8 mouse cellular contexts compared by ENCODE assay signal in genomic region chr2:72389942-72390341, GRCm38 (mm10).
DNase-seq lines count a peak whose midpoint lies in the region; ATAC-seq and TF ChIP-seq lines count a peak whose summit lies in the region.

No protein-coding gene starts in this region.

- peak; percentile 97; the same call in 1 of the 2 replicates for TF ChIP-seq CTCF in small intestine, adult 2 months (IDR thresholded peaks at IDR 0.05; ENCODE audit: extremely low read depth, insufficient read length, insufficient replicate concordance, low read depth, low read length)

- no peaks in the 10 kb centered on the region for H3K9me3 ChIP-seq in forebrain, embryonic 16.5 days (ENCODE audit: control insufficient read depth, low read length)

- no peak overlapping the region for H3K27ac ChIP-seq in forebrain, embryonic 16.5 days (ENCODE audit: low read length)
- no peak overlapping the region for H3K27ac ChIP-seq in small intestine, adult 2 months (ENCODE audit: insufficient read depth, low read depth, low read length)

- H3K4me2 ChIP-seq in forebrain, embryonic 16.5 days (ENCODE audit: low read length) = no peak overlapping the region

- H3K4me3 ChIP-seq in forebrain, embryonic 16.5 days (replicated peaks; ENCODE audit: low read length) = no peak overlapping the region
- no peak overlapping the region for H3K4me3 ChIP-seq in small intestine, adult 2 months (ENCODE audit: low read depth, low read length)

- peak; percentile 52; the same call in 1 of the 2 replicates for ATAC-seq in forebrain, embryonic 16.5 days

- intact Hi-C loops in heart, postnatal 14 days (cut with DNase I) = loop anchor here (1.0 to 5.0 kb wide), 3 partner anchors 92 to 353 kb away; no protein-coding TSS in a partner anchor

- no peaks in the 10 kb centered on the region for H3K27me3 ChIP-seq in forebrain, embryonic 16.5 days (replicated peaks; ENCODE audit: control insufficient read depth, insufficient read depth, low read length)
- no peaks in the 10 kb centered on the region for H3K27me3 ChIP-seq in small intestine, adult 2 months (ENCODE audit: control insufficient read depth, insufficient read depth, low read length)

- H3K36me3 ChIP-seq in forebrain, embryonic 16.5 days (ENCODE audit: control insufficient read depth, insufficient read depth) = no peaks in the 10 kb centered on the region
- H3K36me3 ChIP-seq in small intestine, adult 2 months (ENCODE audit: control insufficient read depth, insufficient read depth, low read length) = peaks cover 8% of the 10 kb centered on the region

- DNase-seq in R1 (ENCODE audit: low read depth, low spot score) (peak; percentile 82), MN1 (ENCODE audit: low spot score) (no peak)
- DNase-seq in c-Kit-positive CD71-positive TER-119-negative erythroid progenitor cells, embryonic 14.5 days (ENCODE audit: low read depth) = peak; percentile 63
- peak; percentile 86 to 93 for DNase-seq in heart, postnatal 14 days
- DNase-seq in layer of hippocampus, postnatal 25 days (ENCODE audit: extremely low spot score in 1 of 2, low spot score in 1 of 2) = peak; percentile 62 to 88
- DNase-seq in lung, postnatal 4 days = peak; percentile 86 to 89

- 27% methylated on average over 9 of the region's 9 CpGs for WGBS in forebrain, embryonic 16.5 days
- WGBS in small intestine, adult 2 months = 27% methylated on average over 9 of the region's 9 CpGs

- H3K4me1 ChIP-seq in forebrain, embryonic 16.5 days (replicated peaks; ENCODE audit: control insufficient read depth, insufficient read depth, low read length) = peaks cover 4% of the 10 kb centered on the region
- no peaks in the 10 kb centered on the region for H3K4me1 ChIP-seq in small intestine, adult 2 months (ENCODE audit: control insufficient read depth, insufficient read depth, insufficient read length, low read length)

- TF ChIP-seq POLR2A in small intestine, adult 2 months (IDR thresholded peaks at IDR 0.05; ENCODE audit: low read depth, low read length) = no peak

- no peak overlapping the region for H3K9ac ChIP-seq in forebrain, embryonic 16.5 days (replicated peaks; ENCODE audit: low read depth, low read length)
